Mouse (Mus musculus): Measurements from ENCODE around the gene Tnni1.

DNA sequence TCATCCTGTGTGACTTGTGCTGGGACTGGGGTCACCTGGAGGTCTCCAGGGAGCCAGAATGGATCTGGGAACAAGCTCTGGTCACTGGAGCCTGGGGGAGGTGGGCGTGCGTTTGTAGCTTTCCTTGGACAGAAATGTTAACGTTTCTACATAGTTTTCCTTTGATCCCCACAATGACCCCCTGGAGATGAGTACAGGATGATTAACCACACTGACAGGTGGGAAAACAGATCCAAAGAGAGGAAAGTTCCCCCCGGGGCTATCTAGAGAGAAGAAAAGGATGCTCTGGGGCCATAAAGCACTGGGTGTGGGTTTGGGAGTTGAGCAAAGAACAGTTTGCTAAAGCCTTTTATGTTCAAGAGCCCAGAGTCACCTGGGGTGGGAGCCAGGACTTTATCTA lies 1.4 kb downstream of the Tnni1 start:
- TF ChIP-seq POLR2A (IDR thresholded peaks at IDR 0.05; ENCODE audit: control insufficient read depth, extremely low read depth, insufficient read depth, low read length, poor library complexity), result no peak
- TF ChIP-seq CTCF (IDR thresholded peaks at IDR 0.05; ENCODE audit: borderline replicate concordance, control insufficient read depth, extremely low read depth, insufficient read depth, low read length, poor library complexity), result no peak

Data from thymus, adult 2 months (tissue).